Mouse (Mus musculus): Measurements from ENCODE around the gene Celf5.

DNA sequence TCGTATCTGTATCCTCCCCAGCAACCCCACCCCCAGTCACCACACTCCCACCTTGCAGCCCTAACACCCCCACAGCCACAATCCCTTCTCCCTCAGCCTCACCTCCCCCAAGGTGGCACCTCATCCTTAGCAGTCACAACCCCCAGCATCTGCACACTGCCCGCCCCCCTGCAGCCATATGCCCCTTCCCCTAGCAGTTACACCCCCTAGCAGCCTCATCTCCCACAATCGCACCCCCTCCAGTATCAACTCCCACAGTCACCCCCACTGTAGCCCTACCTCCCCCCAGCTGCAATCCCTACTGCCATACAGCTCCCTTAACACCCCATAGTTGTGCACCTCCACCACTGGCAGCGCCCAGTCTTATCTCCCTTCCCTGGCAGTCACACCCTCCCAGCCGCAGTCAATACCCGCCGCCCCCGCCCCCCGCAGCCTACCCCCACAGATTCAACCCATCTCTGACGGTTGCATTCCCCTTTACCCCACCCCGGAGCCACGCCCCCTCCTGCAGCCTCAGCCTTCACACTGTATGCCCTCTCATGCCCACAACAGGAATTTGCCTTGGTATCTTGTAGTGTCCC is 25.4 kb downstream of the Celf5 start:
- no peak for TF ChIP-seq CTCF (IDR thresholded peaks at IDR 0.05; ENCODE audit: extremely low read depth, insufficient read depth, insufficient read length, insufficient replicate concordance)
- no peak for TF ChIP-seq POLR2A (IDR thresholded peaks at IDR 0.05; ENCODE audit: low read depth, low read length)

Data from spleen, adult 2 months (tissue).